Mouse (Mus musculus): ENCODE data around the gene Slc39a5. TPM values are rescaled to one million over a fixed set of nuclear protein-coding genes. Genes with fewer than 3 reads are reported as not detected.

The Slc39a5 gene
- polyA plus RNA-seq (2014; fragmentation: Nextera tagmentation; extraction: Ambion mirVana), result 0.24 TPM in 1 of 2 replicates, not detected in the other

DNA sequence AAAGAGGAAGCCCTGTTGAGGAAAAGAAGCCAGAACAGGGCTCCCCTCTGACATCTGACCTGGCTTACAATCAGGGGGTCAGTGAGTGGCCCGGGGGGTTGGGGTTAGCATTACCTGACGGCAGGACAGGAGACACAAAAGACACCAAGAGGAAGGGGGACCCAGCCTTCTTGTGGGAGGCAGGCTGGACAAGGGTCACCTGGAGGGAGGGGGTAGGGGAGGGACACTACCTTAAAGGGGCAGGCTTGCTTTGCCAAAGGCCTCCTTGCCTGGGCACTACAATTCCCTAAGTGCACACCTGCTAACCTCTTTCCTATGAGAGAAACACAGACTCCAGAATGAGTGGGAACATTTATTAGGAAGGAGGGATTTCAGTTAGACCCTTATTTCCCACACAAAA is at the start of gene Slc39a5:
Gene Slc39a5 (minus strand): TSS at position 174 of the 400 bp plus-strand sequence.
- H3K9ac ChIP-seq (ENCODE audit: low read length), result no peak within 1 kb of the TSS
- H3K36me3 ChIP-seq (ENCODE audit: control insufficient read depth, insufficient read depth, low read length), result no peaks in the 10 kb centered on the region
- DNase-seq (ENCODE audit: low spot score), result no peak
- H3K4me3 ChIP-seq (ENCODE audit: low read depth, low read length), result no peak within 1 kb of the TSS
- H3K27ac ChIP-seq (ENCODE audit: low read depth, low read length), result no peak within 1 kb of the TSS
- WGBS, result 18% methylated on average over 2 of the region's 2 CpGs
- no peaks in the 10 kb centered on the region for H3K27me3 ChIP-seq (ENCODE audit: control insufficient read depth, insufficient read depth, low read length)
- no peak for ATAC-seq (replicated peaks; ENCODE audit: low FRiP score)
- H3K9me3 ChIP-seq (ENCODE audit: control insufficient read depth, low read length), result no peaks in the 10 kb centered on the region
- H3K4me1 ChIP-seq (replicated peaks; ENCODE audit: control insufficient read depth, insufficient read depth, low read length), result no peaks in the 10 kb centered on the region
- no peak within 1 kb of the TSS for H3K4me2 ChIP-seq (ENCODE audit: low read depth, low read length, severe bottlenecking)

DNA sequence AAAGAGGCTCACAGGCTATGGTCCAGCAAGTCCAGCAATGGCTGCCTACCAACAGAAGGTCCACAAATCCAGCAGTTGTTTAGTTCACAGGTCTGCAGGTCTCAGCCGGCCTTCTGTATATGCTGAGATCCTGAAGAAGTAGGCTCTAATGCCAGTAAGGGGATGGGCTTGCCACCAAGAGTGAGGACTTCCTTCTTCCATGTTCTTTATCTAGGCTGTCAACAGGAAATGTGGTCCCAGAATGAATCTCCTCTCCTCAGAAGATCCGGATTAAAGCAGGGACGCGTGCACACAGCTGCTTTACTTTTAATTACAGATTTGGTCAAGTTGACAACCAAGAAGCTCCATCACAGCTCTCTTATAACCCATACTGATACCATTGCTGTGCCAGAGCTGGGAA is 44.4 kb upstream of the Slc39a5 start:
- ATAC-seq (replicated peaks; ENCODE audit: low FRiP score) (no peak), DNase-seq (ENCODE audit: low spot score) (no peak)
- H3K9me3 ChIP-seq (ENCODE audit: control insufficient read depth, low read length), result no peaks in the 10 kb centered on the region
- H3K9ac ChIP-seq (ENCODE audit: low read length), result no peak overlapping the region
- WGBS, result 90% methylated on average over 4 of the region's 4 CpGs
- no peaks in the 10 kb centered on the region for H3K27me3 ChIP-seq (ENCODE audit: control insufficient read depth, insufficient read depth, low read length)
- no peak overlapping the region for H3K4me2 ChIP-seq (ENCODE audit: low read depth, low read length, severe bottlenecking)
- H3K36me3 ChIP-seq (ENCODE audit: control insufficient read depth, insufficient read depth, low read length), result no peaks in the 10 kb centered on the region
- H3K27ac ChIP-seq (ENCODE audit: low read depth, low read length), result no peak overlapping the region
- H3K4me3 ChIP-seq (ENCODE audit: low read depth, low read length), result no peak overlapping the region
- H3K4me1 ChIP-seq (replicated peaks; ENCODE audit: control insufficient read depth, insufficient read depth, low read length), result no peaks in the 10 kb centered on the region

DNA sequence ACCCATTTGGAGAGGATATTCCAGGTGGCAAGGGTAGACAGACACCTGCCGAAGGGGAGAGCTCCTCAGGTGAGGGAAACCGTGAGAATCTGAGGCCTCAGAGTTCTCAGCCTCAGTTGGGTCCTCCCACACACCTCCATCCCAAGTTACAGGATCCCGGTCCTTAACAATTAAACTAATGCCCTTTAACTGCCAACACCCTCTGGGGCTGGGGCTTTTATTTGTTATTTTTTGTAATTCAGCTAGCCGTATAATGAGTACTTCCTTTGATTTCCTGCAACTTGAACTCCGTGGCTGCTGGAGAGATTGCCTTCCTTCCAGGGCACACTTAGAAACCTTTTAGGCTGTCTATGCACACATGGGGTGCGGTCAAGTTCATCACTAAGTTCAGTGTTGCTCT is 43.3 kb upstream of the Slc39a5 start:
- WGBS, result 81% methylated on average over 6 of the region's 6 CpGs
- no peak overlapping the region for H3K4me2 ChIP-seq (ENCODE audit: low read depth, low read length, severe bottlenecking)

DNA sequence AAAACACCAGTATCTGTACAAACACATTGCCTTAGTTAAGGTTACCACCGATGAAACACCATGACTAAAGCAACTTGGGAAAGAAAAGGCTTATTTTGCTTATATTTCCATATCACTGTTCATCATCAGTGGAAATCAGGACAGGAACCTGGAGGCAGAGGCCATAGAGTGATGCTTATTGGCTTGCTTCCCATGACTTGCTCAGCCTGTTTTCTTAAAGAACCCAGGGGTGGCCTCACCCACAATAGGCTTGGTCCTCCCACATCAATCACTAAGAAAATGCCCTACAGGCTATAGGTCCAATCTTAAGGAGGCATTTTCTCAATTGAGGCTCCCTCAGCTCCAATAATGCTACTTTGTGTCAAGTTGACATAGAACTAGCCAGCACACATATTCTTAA is 41.7 kb upstream of the Slc39a5 start:
- Histone ChIP-seq H3K4me2 (ENCODE audit: low read depth, low read length, severe bottlenecking) (no peak overlapping the region), H3K9me3 (ENCODE audit: control insufficient read depth, low read length) (no peaks in the 10 kb centered on the region), H3K4me3 (ENCODE audit: low read depth, low read length) (no peak overlapping the region), H3K36me3 (ENCODE audit: control insufficient read depth, insufficient read depth, low read length) (peaks cover 5% of the 10 kb centered on the region; the same call in 1 of the 2 replicates), H3K27me3 (ENCODE audit: control insufficient read depth, insufficient read depth, low read length) (no peaks in the 10 kb centered on the region), H3K9ac (ENCODE audit: low read length) (no peak overlapping the region), H3K27ac (ENCODE audit: low read depth, low read length) (no peak overlapping the region), H3K4me1 (replicated peaks; ENCODE audit: control insufficient read depth, insufficient read depth, low read length) (no peaks in the 10 kb centered on the region)
- ATAC-seq (replicated peaks; ENCODE audit: low FRiP score), result no peak
- WGBS, result 93% methylated on average over 1 of the region's 1 CpGs
- no peak for DNase-seq (ENCODE audit: low spot score)

More for the DNA sequence above, 43.3 kb upstream of the Slc39a5 start:
- Histone ChIP-seq H3K27me3 (ENCODE audit: control insufficient read depth, insufficient read depth, low read length) (no peaks in the 10 kb centered on the region), H3K4me3 (ENCODE audit: low read depth, low read length) (no peak overlapping the region), H3K27ac (ENCODE audit: low read depth, low read length) (no peak overlapping the region), H3K9me3 (ENCODE audit: control insufficient read depth, low read length) (no peaks in the 10 kb centered on the region), H3K4me1 (replicated peaks; ENCODE audit: control insufficient read depth, insufficient read depth, low read length) (no peaks in the 10 kb centered on the region), H3K36me3 (ENCODE audit: control insufficient read depth, insufficient read depth, low read length) (no peaks in the 10 kb centered on the region; the same call in 1 of the 2 replicates), H3K9ac (ENCODE audit: low read length) (no peak overlapping the region)
- no peak for DNase-seq (ENCODE audit: low spot score)
- no peak for ATAC-seq (replicated peaks; ENCODE audit: low FRiP score)

DNA sequence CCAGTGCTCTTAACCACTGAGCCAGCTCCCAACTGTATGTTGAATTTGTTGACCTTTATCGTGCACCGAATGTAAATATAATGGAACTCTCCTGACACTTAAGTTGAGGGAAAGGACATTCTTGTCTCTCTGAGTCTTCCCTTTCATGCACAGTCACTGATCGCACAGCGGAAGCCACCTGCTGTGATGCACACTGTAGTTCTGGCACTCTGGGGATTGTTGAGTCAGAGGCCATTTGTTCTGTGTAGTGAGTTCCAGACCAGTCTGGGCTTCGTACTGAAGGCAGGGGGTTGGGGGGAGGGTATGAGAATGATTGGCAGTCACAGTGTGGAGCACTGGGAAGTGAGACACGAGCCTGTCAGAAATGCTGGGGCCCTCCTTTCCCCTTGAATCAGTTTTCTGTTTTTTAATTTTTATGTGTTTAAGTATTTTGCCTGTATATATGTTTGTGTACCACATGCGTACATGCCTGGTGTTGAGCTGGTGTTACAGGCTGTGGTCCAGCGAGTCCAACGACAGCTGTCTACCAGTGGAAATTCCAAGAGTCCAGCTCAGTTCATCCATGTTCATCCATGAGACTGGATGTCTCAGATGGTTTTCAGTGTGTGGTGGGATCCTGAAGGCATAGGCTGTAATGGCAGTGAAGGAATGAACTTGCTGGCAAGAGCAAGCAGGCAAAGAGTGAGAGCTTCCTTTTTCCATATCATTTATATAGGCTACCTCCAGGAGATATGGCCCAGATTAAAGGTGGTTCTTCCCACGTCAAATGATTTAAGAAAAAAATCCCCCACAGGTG is 40.5 kb upstream of the Slc39a5 start:
- WGBS, result 87% methylated on average over 10 of the region's 10 CpGs
- ATAC-seq (replicated peaks; ENCODE audit: low FRiP score) (no peak), DNase-seq (ENCODE audit: low spot score) (no peak)
- no peaks in the 10 kb centered on the region for H3K4me1 ChIP-seq (replicated peaks; ENCODE audit: control insufficient read depth, insufficient read depth, low read length)
- H3K9ac ChIP-seq (ENCODE audit: low read length), result no peak overlapping the region
- H3K27me3 ChIP-seq (ENCODE audit: control insufficient read depth, insufficient read depth, low read length), result no peaks in the 10 kb centered on the region
- H3K4me2 ChIP-seq (ENCODE audit: low read depth, low read length, severe bottlenecking), result no peak overlapping the region
- no peak overlapping the region for H3K27ac ChIP-seq (ENCODE audit: low read depth, low read length)
- H3K36me3 ChIP-seq (ENCODE audit: control insufficient read depth, insufficient read depth, low read length), result peaks cover 8% of the 10 kb centered on the region
- no peak overlapping the region for H3K4me3 ChIP-seq (ENCODE audit: low read depth, low read length)
- no peaks in the 10 kb centered on the region for H3K9me3 ChIP-seq (ENCODE audit: control insufficient read depth, low read length)

DNA sequence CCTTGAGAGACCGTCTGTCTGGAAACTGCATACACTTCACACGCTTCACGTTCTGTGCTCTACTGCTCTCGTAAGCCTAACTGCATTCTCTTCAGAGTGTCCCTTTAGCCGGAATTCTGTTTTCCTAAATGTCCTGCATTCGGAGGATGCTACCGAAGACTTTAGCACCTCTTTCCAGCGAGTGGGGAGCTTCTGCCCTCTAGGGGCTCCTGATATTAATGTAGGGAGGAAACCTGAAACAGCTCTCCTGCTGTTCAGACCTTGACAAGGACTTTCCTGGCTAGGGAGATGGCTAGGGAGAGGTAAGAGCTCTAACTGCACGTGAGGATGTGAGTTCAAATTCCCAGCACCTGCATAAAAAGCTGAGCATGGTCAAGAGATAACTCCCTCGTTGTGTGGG is 39.4 kb upstream of the Slc39a5 start:
- no peak overlapping the region for H3K27ac ChIP-seq (ENCODE audit: low read depth, low read length)
- H3K4me2 ChIP-seq (ENCODE audit: low read depth, low read length, severe bottlenecking), result no peak overlapping the region
- ATAC-seq (replicated peaks; ENCODE audit: low FRiP score) (no peak), DNase-seq (ENCODE audit: low spot score) (no peak)
- no peaks in the 10 kb centered on the region for H3K9me3 ChIP-seq (ENCODE audit: control insufficient read depth, low read length)
- H3K36me3 ChIP-seq (ENCODE audit: control insufficient read depth, insufficient read depth, low read length), result peaks cover 12% of the 10 kb centered on the region
- H3K9ac ChIP-seq (ENCODE audit: low read length), result no peak overlapping the region
- H3K4me1 ChIP-seq (replicated peaks; ENCODE audit: control insufficient read depth, insufficient read depth, low read length), result no peaks in the 10 kb centered on the region
- 68% methylated on average over 10 of the region's 10 CpGs for WGBS
- H3K27me3 ChIP-seq (ENCODE audit: control insufficient read depth, insufficient read depth, low read length), result no peaks in the 10 kb centered on the region
- no peak overlapping the region for H3K4me3 ChIP-seq (ENCODE audit: low read depth, low read length)

DNA sequence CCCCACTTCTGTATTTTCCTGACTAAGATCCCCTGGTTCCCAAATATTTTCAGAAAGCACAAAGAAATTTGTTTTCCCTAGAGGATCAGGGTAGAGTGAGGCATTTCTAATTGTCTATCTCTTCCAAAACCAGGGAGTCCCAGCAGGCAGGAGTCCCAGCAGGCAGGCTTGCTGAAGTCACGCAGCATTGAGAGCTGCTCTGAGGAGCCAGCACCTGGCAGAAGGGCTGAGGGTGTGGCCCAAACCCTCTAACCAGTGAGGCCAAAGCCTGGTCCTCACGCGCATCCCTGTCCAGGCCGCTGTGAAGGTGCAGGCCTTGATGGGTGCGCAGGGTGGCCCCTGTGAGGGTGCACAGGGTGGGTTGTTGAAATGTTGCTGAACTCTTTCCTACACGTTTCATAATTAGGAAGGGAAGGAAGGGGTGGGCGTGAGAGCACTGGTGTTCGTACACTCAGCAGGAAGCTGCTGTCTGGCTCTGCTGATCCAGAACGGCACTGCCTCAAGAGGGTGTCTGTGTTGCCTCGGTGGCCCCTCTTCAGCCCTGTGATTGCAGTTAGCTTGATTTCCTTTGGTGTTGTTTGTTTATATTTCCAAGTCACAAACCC is 37.7 kb upstream of the Slc39a5 start:
- ATAC-seq (replicated peaks; ENCODE audit: low FRiP score), result no peak
- H3K36me3 ChIP-seq (ENCODE audit: control insufficient read depth, insufficient read depth, low read length), result peaks cover 12% of the 10 kb centered on the region

DNA sequence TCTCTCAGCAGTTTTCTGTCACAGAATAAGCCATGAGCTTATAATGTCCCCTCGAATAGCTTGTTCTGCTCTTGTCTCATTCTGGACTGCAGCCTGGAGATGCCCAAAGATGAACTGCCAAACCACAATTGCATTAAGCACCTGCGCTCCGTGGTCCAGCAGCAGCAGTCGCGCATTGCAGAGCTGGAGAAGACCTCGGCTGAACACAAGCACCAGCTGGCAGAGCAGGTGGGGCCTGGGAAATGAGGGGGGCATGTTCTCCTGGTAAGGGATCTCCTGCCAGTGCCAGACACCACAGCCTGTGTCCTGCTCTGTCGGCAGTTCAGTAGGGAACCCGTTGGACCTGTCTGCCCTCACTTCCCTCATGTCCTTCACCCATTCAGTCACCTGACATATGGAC is 35.3 kb upstream of the Slc39a5 start:
- no peak overlapping the region for H3K4me3 ChIP-seq (ENCODE audit: low read depth, low read length)
- H3K27me3 ChIP-seq (ENCODE audit: control insufficient read depth, insufficient read depth, low read length), result no peaks in the 10 kb centered on the region
- no peaks in the 10 kb centered on the region for H3K9me3 ChIP-seq (ENCODE audit: control insufficient read depth, low read length)
- H3K9ac ChIP-seq (ENCODE audit: low read length), result no peak overlapping the region
- H3K4me1 ChIP-seq (replicated peaks; ENCODE audit: control insufficient read depth, insufficient read depth, low read length), result no peaks in the 10 kb centered on the region
- no peak overlapping the region for H3K27ac ChIP-seq (ENCODE audit: low read depth, low read length)
- H3K4me2 ChIP-seq (ENCODE audit: low read depth, low read length, severe bottlenecking), result no peak overlapping the region
- H3K36me3 ChIP-seq (ENCODE audit: control insufficient read depth, insufficient read depth, low read length), result peaks cover 12% of the 10 kb centered on the region
- no peak for ATAC-seq (replicated peaks; ENCODE audit: low FRiP score)
- no peak for DNase-seq (ENCODE audit: low spot score)
- WGBS, result 99% methylated on average over 8 of the region's 8 CpGs

More for the DNA sequence above, 37.7 kb upstream of the Slc39a5 start:
- H3K4me2 ChIP-seq (ENCODE audit: low read depth, low read length, severe bottlenecking), result no peak overlapping the region
- H3K27me3 ChIP-seq (ENCODE audit: control insufficient read depth, insufficient read depth, low read length), result no peaks in the 10 kb centered on the region
- H3K9me3 ChIP-seq (ENCODE audit: control insufficient read depth, low read length), result no peaks in the 10 kb centered on the region
- no peak overlapping the region for H3K27ac ChIP-seq (ENCODE audit: low read depth, low read length)
- no peak overlapping the region for H3K9ac ChIP-seq (ENCODE audit: low read length)
- DNase-seq (ENCODE audit: low spot score), result no peak
- no peaks in the 10 kb centered on the region for H3K4me1 ChIP-seq (replicated peaks; ENCODE audit: control insufficient read depth, insufficient read depth, low read length)
- WGBS, result 90% methylated on average over 10 of the region's 10 CpGs
- H3K4me3 ChIP-seq (ENCODE audit: low read depth, low read length), result no peak overlapping the region
